Mouse (Mus musculus): ENCODE measurements around the gene Sox6. TPM values are rescaled to one million over a fixed set of nuclear protein-coding genes. Genes with fewer than 3 reads are reported as not detected.
A peak's percentile ranks its signal among the peaks of the same experiment; 100 is the strongest.

The Sox6 gene
- total and polyA plus RNA-seq, 3 experiments, result 11.8 to 33.4 (median 26.4) TPM

DNA sequence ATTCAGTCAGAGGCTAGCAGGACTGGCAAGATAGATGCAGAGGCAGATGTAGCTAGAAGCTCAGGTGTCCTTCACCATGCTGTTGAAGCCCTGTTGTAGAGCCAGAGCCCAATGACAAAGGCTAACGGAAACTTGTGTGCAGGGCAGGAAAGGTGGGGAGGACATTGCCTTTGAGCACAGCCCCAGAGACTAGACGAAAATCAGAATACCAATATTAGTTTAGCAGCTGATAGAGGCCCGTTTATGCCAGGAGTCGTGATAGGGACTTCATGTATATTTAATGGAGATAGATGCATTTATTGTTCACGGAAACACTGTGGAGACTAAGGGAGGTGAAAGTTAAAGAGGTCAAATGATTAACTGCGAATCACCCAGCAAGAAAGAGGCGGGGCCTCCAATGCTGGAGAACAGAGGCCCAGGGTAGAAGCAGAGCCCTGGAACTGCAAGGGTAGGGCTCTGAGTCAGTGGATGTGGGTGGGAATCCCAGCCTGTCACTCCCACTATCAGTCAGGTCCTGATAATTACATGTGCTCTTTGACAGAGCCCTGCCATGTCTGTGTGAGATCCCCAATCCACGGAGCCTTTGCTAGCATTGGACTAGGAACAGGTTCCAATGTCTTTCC lies 590.1 kb downstream of the Sox6 start:
- H3K27me3 ChIP-seq (ENCODE audit: control insufficient read depth, insufficient read depth, low read length), result no peaks in the 10 kb centered on the region
- TF ChIP-seq CTCF (IDR thresholded peaks at IDR 0.05) (no peak), POLR2A (IDR thresholded peaks at IDR 0.05; ENCODE audit: insufficient read depth, low read depth, low read length) (no peak), EP300 (IDR thresholded peaks at IDR 0.05; ENCODE audit: insufficient read depth, low read depth, low read length) (no peak)
- no peak for DNase-seq
- H3K36me3 ChIP-seq (ENCODE audit: control insufficient read depth, insufficient read depth, low read length), result no peaks in the 10 kb centered on the region
- H3K27ac ChIP-seq, result no peak overlapping the region
- no peak overlapping the region for H3K4me3 ChIP-seq
- H3K79me2 ChIP-seq (replicated peaks; ENCODE audit: control insufficient read depth, insufficient read depth, low read length), result no peaks in the 10 kb centered on the region
- WGBS, result 56% methylated on average over 8 of the region's 8 CpGs
- H3K4me1 ChIP-seq (ENCODE audit: control insufficient read depth, insufficient read depth, low read length), result no peaks in the 10 kb centered on the region; the same call in 1 of the 2 replicates
- H3K9ac ChIP-seq (ENCODE audit: low read depth, low read length), result no peak overlapping the region
- intact Hi-C loops (cut with DNase I), result no loop called here

- TF ChIP-seq EP300 (IDR thresholded peaks at IDR 0.05; ENCODE audit: insufficient read depth, low read depth, low read length) (no peak), POLR2A (IDR thresholded peaks at IDR 0.05; ENCODE audit: insufficient read depth, low read depth, low read length) (no peak), CTCF (IDR thresholded peaks at IDR 0.05) (no peak)
- no peak for DNase-seq
- H3K27ac ChIP-seq, result no peak overlapping the region
- H3K9ac ChIP-seq (ENCODE audit: low read depth, low read length), result no peak overlapping the region
- H3K4me3 ChIP-seq, result no peak overlapping the region
- no peaks in the 10 kb centered on the region for H3K4me1 ChIP-seq (ENCODE audit: control insufficient read depth, insufficient read depth, low read length)
- no peaks in the 10 kb centered on the region for H3K79me2 ChIP-seq (replicated peaks; ENCODE audit: control insufficient read depth, insufficient read depth, low read length)
- no peaks in the 10 kb centered on the region for H3K27me3 ChIP-seq (ENCODE audit: control insufficient read depth, insufficient read depth, low read length)
- intact Hi-C loops (cut with DNase I), result no loop called here
- H3K36me3 ChIP-seq (ENCODE audit: control insufficient read depth, insufficient read depth, low read length), result no peaks in the 10 kb centered on the region
- 60% methylated on average over 3 of the region's 3 CpGs for WGBS
These were observed 591.5 kb downstream of the Sox6 start for GRCm38 (mm10) chr7:115447091-115447490.

DNA sequence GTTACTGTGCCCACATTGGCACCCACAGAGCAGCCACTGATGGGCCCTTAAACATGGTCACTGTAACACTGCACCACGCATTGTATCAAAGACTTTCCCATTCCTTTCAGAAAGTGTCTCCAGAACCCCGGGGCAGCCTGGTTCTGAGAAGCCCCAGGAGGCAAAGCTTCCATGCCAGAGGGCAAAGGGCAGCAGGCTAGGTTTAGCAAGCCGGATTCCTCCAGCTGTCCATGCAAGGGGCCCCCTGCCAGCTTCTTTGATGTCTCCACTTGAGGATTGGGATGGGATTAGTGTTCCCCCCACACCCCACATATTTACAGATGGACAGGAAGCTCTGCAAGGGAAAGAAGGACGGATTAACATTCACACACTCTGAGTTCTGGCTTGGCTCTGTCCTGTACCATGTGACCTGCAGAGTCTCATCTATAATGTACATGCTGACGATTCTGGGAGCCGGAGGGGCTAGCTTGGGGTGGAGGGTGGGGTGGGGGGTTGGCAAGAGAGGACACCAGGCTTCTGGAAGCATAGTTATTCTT lies 592.0 kb downstream of the Sox6 start:
- H3K4me3 ChIP-seq, result no peak overlapping the region
- no peaks in the 10 kb centered on the region for H3K36me3 ChIP-seq (ENCODE audit: control insufficient read depth, insufficient read depth, low read length)
- intact Hi-C loops (cut with DNase I), result no loop called here
- H3K27ac ChIP-seq, result no peak overlapping the region
- no peak for DNase-seq
- H3K27me3 ChIP-seq (ENCODE audit: control insufficient read depth, insufficient read depth, low read length), result no peaks in the 10 kb centered on the region
- no peak overlapping the region for H3K9ac ChIP-seq (ENCODE audit: low read depth, low read length)
- no peaks in the 10 kb centered on the region for H3K79me2 ChIP-seq (replicated peaks; ENCODE audit: control insufficient read depth, insufficient read depth, low read length)
- H3K4me1 ChIP-seq (ENCODE audit: control insufficient read depth, insufficient read depth, low read length), result no peaks in the 10 kb centered on the region
- 47% methylated on average over 6 of the region's 6 CpGs for WGBS
- TF ChIP-seq CTCF (IDR thresholded peaks at IDR 0.05) (no peak), EP300 (IDR thresholded peaks at IDR 0.05; ENCODE audit: insufficient read depth, low read depth, low read length) (no peak)

DNA sequence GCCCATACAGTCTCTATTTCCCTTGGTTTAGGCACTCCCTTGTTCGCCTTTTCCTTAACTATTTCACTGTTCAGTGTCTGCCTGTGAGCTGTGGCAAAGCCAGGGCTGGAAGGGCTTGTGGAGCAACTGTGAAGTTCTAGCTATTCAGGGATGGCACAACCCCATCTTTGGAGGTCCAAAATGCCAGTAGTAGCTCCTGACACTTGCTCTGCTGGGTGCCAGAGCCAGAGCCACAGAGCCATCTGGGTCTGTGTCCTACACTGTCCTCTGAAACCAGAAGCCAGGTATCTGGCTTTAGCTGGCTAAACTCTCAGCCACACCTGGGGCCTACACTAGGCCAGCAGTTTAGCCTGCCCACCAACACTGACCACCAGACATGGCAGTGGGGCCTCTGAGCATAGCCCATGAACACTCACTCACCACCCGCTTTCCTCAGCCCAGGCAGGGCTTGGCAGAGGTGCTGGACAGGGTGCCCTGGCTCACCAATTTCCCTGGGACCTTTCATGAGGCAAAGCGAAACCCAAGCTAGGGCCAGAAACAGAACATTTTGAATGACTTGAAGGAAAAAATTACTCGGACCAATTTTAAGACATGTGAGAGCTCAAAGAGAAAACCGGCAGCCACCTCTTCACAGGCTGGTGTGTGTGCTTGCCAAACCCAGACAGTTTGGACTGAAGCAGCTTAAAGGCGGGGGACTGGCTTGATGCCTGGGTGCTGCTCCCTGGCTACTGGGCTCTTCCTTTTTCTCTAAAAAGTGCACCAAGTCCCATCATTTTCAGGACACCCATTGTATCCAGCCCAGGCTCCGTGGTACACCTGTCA lies 612.2 kb downstream of the Sox6 start:
- Histone ChIP-seq H3K36me3 (ENCODE audit: control insufficient read depth, insufficient read depth, low read length) (no peaks in the 10 kb centered on the region), H3K4me3 (no peak overlapping the region), H3K9ac (ENCODE audit: low read depth, low read length) (no peak overlapping the region), H3K27ac (no peak overlapping the region), H3K27me3 (ENCODE audit: control insufficient read depth, insufficient read depth, low read length) (no peaks in the 10 kb centered on the region), H3K79me2 (replicated peaks; ENCODE audit: control insufficient read depth, insufficient read depth, low read length) (no peaks in the 10 kb centered on the region), H3K4me1 (ENCODE audit: control insufficient read depth, insufficient read depth, low read length) (no peaks in the 10 kb centered on the region)
- peak in 1 of 2 experiments; percentile 17 for DNase-seq
- TF ChIP-seq POLR2A (IDR thresholded peaks at IDR 0.05; ENCODE audit: insufficient read depth, low read depth, low read length) (no peak), EP300 (IDR thresholded peaks at IDR 0.05; ENCODE audit: insufficient read depth, low read depth, low read length) (no peak), CTCF (IDR thresholded peaks at IDR 0.05) (no peak)
- intact Hi-C loops (cut with DNase I), result loop anchor here (10.0 kb wide), 1 partner anchor 608 kb away; the partner anchor contains the start of genes 1110004F10Rik and Sox6
- WGBS, result 73% methylated on average over 7 of the region's 7 CpGs

GRCm38 (mm10) chr7:115422828-115423227 lies 615.8 kb downstream of the Sox6 start:
- Histone ChIP-seq H3K4me3 (no peak overlapping the region), H3K27ac (no peak overlapping the region), H3K27me3 (ENCODE audit: control insufficient read depth, insufficient read depth, low read length) (no peaks in the 10 kb centered on the region), H3K36me3 (ENCODE audit: control insufficient read depth, insufficient read depth, low read length) (no peaks in the 10 kb centered on the region), H3K79me2 (replicated peaks; ENCODE audit: control insufficient read depth, insufficient read depth, low read length) (no peaks in the 10 kb centered on the region), H3K4me1 (ENCODE audit: control insufficient read depth, insufficient read depth, low read length) (no peaks in the 10 kb centered on the region), H3K9ac (ENCODE audit: low read depth, low read length) (no peak overlapping the region)
- 68% methylated on average over 7 of the region's 7 CpGs for WGBS
- DNase-seq, result peak in 1 of 2 experiments; percentile 6
- TF ChIP-seq EP300 (IDR thresholded peaks at IDR 0.05; ENCODE audit: insufficient read depth, low read depth, low read length), result no peak
- TF ChIP-seq CTCF (IDR thresholded peaks at IDR 0.05), result peak; percentile 66
- no peak for TF ChIP-seq POLR2A (IDR thresholded peaks at IDR 0.05; ENCODE audit: insufficient read depth, low read depth, low read length)
- intact Hi-C loops (cut with DNase I), result loop anchor here (10.0 kb wide), 1 partner anchor 612 kb away; the partner anchor contains the start of genes 1110004F10Rik and Sox6
